Mouse (Mus musculus): Measurements from ENCODE around the gene Gli3. TPM values are rescaled to one million over a fixed set of nuclear protein-coding genes. Genes with fewer than 3 reads are reported as not detected.

The Gli3 gene
- polyA plus RNA-seq, 1 experiment from 2014 or later = 2.6 TPM

DNA sequence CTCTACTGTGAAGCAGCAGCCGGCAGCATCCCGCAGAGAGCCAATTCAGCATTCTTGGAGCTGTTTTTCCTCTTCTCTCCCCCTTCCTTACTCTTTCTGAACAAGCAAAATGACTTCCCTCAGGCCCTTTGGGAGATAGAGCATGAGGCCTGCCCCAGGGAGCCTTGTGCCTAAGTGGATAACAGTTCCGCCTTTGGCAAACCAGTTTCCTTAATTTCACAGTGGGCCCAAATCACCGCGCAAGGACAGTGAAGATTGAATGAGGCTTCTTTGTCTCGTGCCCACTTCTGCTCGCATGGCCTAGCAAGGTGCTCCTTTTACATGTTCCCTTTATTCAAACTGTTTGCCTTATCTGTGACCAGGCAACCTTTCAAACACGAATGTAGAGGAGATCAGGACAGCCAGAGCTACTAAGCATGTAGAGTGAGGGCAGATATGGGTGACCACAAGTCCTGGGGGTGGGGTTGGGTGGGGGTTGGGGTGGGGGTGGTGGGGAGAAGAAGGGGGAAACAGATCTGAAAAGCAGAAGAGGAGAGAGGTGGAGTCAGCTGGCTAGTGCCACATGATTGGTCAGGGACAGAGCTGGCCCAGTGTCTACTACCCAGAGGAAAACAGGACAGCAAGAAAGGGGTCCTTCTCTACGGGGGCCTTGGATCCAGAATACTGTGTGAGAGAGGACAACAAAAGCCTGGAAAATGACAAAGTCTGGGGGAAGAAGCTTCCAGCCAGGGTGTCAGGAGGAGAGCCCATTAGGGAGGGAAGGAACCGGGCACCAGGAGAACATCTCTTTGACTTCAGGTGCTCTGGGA lies 296.8 kb downstream of the Gli3 start:
- peak; percentile 32 for ATAC-seq (ENCODE audit: low FRiP score)
- Histone ChIP-seq H3K9me3 (replicated peaks) (no peaks in the 10 kb centered on the region), H3K4me2 (peak overlapping the region; percentile 65), H3K4me1 (peaks cover 18% of the 10 kb centered on the region), H3K36me3 (no peaks in the 10 kb centered on the region), H3K9ac (replicated peaks) (peak overlapping the region; percentile 50), H3K27ac (replicated peaks) (peak overlapping the region; percentile 90), H3K4me3 (replicated peaks) (peak overlapping the region; percentile 45), H3K27me3 (replicated peaks) (no peaks in the 10 kb centered on the region)
- WGBS = 21% methylated on average over 10 of the region's 10 CpGs

DNA sequence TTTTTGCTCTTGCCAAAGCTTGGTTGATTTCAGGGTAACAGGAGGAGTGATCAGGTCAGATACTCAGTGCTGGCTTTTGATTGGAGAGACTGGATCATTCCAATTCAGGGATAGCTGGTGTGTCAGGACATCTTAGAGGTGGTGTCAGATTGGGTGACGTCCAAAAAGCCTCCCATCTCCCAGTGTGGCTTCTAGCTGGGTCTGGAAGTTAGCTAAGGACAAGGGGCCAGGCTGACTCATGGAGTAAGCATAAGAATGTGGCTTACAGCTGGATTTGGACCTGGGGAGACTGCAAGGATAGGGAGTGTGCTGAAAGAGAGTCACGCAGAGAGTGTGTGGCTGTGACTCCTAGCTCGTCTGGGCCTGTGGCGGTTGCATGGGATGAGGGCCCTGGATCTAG lies 299.3 kb downstream of the Gli3 start:
- WGBS = 95% methylated on average over 4 of the region's 4 CpGs
- Histone ChIP-seq H3K9me3 (replicated peaks) (no peaks in the 10 kb centered on the region), H3K4me3 (replicated peaks) (no peak overlapping the region), H3K27ac (replicated peaks) (no peak overlapping the region), H3K4me2 (no peak overlapping the region), H3K36me3 (no peaks in the 10 kb centered on the region), H3K27me3 (replicated peaks) (no peaks in the 10 kb centered on the region), H3K4me1 (peaks cover 18% of the 10 kb centered on the region), H3K9ac (replicated peaks) (no peak overlapping the region)
- no peak for ATAC-seq (ENCODE audit: low FRiP score)

DNA sequence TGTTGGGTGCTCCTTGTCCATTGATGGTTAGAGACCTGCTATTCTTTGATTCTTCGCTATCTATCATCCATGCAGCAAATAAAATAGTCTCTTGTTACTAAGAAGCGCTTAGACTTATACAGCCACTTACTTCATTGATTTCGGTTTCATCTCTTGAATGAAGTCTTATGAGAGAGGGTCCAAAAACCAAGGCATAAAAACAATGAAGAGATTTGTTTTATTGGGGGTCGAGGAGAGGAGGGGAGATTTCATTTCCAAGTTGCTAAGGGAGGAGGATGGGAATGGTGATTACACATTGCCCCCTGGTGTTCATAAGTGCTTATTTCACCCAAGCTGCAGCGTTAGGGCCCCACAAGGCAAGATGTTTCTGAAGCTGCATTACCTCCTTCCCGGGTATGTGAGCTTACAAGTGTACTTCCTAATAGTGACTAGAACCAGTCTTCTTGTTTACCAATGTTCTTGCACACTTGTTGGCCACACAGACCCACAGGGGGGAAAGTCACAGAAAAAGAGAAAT lies 299.9 kb downstream of the Gli3 start:
- WGBS = 41% methylated on average over 6 of the region's 6 CpGs
- no peak for ATAC-seq (ENCODE audit: low FRiP score)

DNA sequence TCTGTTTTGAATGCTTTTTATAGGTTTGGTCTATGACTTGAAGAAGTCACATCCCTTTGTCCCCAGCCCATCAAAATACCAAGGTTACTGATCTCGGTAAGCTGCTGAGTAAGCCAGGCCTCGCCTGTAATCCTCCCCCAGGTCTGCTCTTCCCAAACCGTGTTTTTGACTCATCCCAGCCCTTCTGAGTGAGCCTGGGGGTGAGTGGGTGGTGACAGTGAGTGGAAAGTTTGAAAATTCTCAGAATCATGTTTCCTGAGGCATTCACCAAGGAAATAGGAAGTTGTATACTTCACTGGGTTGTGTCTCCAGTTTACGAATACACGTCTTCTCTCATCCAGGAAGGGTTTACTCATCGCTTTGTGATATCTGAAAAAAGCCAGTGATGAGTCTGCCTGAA lies 314.6 kb downstream of the Gli3 start:
- no peaks in the 10 kb centered on the region for H3K4me1 ChIP-seq
- no peaks in the 10 kb centered on the region for H3K36me3 ChIP-seq
- no peaks in the 10 kb centered on the region for H3K27me3 ChIP-seq (replicated peaks)
- no peak overlapping the region for H3K9ac ChIP-seq (replicated peaks)
- no peak overlapping the region for H3K27ac ChIP-seq (replicated peaks)
- no peak overlapping the region for H3K4me3 ChIP-seq (replicated peaks)
- no peaks in the 10 kb centered on the region for H3K9me3 ChIP-seq (replicated peaks)
- ATAC-seq (ENCODE audit: low FRiP score) = no peak
- H3K4me2 ChIP-seq = no peak overlapping the region
- WGBS = 87% methylated on average over 6 of the region's 6 CpGs

More for the DNA sequence above, 299.9 kb downstream of the Gli3 start:
- no peak overlapping the region for H3K4me2 ChIP-seq
- H3K4me1 ChIP-seq = peaks cover 18% of the 10 kb centered on the region
- no peak overlapping the region for H3K27ac ChIP-seq (replicated peaks)
- no peaks in the 10 kb centered on the region for H3K27me3 ChIP-seq (replicated peaks)
- H3K9me3 ChIP-seq (replicated peaks) = no peaks in the 10 kb centered on the region
- H3K9ac ChIP-seq (replicated peaks) = no peak overlapping the region
- H3K4me3 ChIP-seq (replicated peaks) = no peak overlapping the region
- no peaks in the 10 kb centered on the region for H3K36me3 ChIP-seq

Measured in neural tube, embryonic 15.5 days (tissue).